20 mouse cellular contexts compared by ENCODE assay signal in genomic region chr3:68848323-68848722, GRCm38 (mm10). TPM values are rescaled to one million over a fixed set of nuclear protein-coding genes. Genes with fewer than 3 reads are reported as not detected.
"Had no signal": no experiment of that assay in that cellular context is flagged by ENCODE, and none has a peak within 500 bp of the region (broad histone marks: within the 10 kb centered on the region; RNA-seq: fewer than 3 reads in every experiment).

No protein-coding gene starts in this region.

- DNase-seq: kidney, adult 8-10 months; kidney, postnatal 14 days; kidney, postnatal 4 days; layer of hippocampus, adult 9-11 months; left cerebral cortex, postnatal 4 days; liver, postnatal 0 days; lung, embryonic 14.5 days; right cerebral cortex, postnatal 25 days; thymus, adult 18-20 months; thymus, postnatal 36 days had no signal

- H3K27ac ChIP-seq: layer of hippocampus, adult 2 months; left cerebral cortex, adult 2 months; limb, embryonic 12.5 days; limb, embryonic 15.5 days; liver, embryonic 14.5 days; macrophage; midbrain, embryonic 13.5 days had no signal

- H3K36me3 ChIP-seq: limb, embryonic 12.5 days; limb, embryonic 15.5 days; midbrain, embryonic 13.5 days had no signal

- ATAC-seq: liver, postnatal 0 days; lung, postnatal 0 days; midbrain, embryonic 13.5 days had no signal

- H3K4me3 ChIP-seq: layer of hippocampus, adult 2 months; left cerebral cortex, adult 2 months; limb, embryonic 12.5 days; limb, embryonic 15.5 days; midbrain, embryonic 13.5 days had no signal

- H3K9ac ChIP-seq: limb, embryonic 12.5 days; limb, embryonic 15.5 days; liver, embryonic 14.5 days; liver, postnatal 0 days; lung, embryonic 14.5 days; midbrain, embryonic 13.5 days had no signal

- H3K4me2 ChIP-seq: limb, embryonic 12.5 days; limb, embryonic 15.5 days; liver, embryonic 11.5 days; lung, embryonic 14.5 days; midbrain, embryonic 13.5 days had no signal

- H3K9me3 ChIP-seq: limb, embryonic 12.5 days; limb, embryonic 15.5 days; midbrain, embryonic 13.5 days had no signal

- H3K27me3 ChIP-seq: limb, embryonic 12.5 days; limb, embryonic 15.5 days; midbrain, embryonic 13.5 days had no signal

- H3K4me1 ChIP-seq: limb, embryonic 12.5 days; limb, embryonic 15.5 days; midbrain, embryonic 13.5 days had no signal

RNA-seq across cellular contexts. Expression of gene 1110032F04Rik, which starts 21.1 kb away (rescaled TPM):
- polyA plus RNA-seq: macrophage; testis, adult 2 months had no signal
